Mouse (Mus musculus) hematopoietic stem cell, adult 5-6 weeks (primary cell): Measurements from ENCODE around the gene Hrh2. TPM values are rescaled to one million over a fixed set of nuclear protein-coding genes. Genes with fewer than 3 reads are reported as not detected.

ENCODE experiments used
- ATAC-seq, 2 experiments: fragments of 125-278 bp in 1 of 2; replicated peaks in 1 of 2; 2 replicates each; pipeline ENCODE4 v1.8.0; 2016 to 2017; ENCODE audit warnings: inconsistent platforms in 2 of 2, mild to moderate bottlenecking in 2 of 2, moderate number of reproducible peaks in 2 of 2, low read depth in 1 of 2, moderate TSS enrichment in 1 of 2; ENCODE audit not compliant: low FRiP score in 2 of 2, poor library complexity in 2 of 2, severe bottlenecking in 2 of 2, insufficient read depth in 1 of 2, low TSS enrichment in 1 of 2
- total RNA-seq: library from RNA; stranded (forward); fragments of 172-1452, 232-1000 nt; gene quantifications from 2 replicates; pipeline ENCODE4 v1.2.3, GENCODE M21; 2017

The Hrh2 gene
- total RNA-seq, 1 experiment from 2014 or later, result 5.7 TPM

DNA sequence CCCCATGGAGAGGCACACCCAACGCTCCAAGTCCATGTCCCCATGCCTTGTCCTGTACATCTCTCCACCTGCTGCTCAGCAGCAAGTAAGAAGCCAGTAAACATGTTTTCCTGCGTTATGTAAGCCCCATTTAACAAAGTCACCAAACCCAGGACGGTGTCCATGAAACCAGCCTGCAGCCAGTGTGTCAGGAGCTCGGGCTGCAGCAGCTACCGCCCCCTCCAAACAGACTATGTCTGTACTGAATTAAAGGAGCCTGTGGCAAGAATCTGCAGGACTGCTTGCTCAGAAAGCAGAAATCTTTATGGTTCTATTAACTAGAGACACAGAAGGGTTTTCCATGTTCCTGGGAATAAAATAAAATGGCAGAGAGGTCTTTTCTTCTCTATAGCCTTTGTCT lies 53.3 kb downstream of the Hrh2 start:
- no peak for ATAC-seq

DNA sequence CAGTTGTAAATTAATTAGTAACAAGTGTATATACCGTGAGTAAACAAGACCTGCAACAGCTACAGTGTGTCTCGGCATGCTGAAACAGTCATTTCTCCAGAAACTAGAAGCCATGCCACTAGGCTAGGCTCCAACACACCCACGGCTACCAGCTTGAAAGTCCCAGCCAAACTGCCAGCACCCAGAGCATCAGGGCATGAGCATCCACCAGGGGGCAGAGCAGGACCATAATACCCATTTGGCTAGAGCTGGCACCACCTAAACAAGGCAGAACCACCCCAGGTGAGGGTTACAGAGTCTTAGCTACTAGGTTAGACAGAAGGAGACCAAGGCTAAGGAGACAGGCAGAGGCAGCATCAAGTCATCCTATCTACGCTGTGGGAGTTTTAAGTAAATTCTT lies 55.6 kb downstream of the Hrh2 start:
- ATAC-seq, result peak; percentile 73 to 87

DNA sequence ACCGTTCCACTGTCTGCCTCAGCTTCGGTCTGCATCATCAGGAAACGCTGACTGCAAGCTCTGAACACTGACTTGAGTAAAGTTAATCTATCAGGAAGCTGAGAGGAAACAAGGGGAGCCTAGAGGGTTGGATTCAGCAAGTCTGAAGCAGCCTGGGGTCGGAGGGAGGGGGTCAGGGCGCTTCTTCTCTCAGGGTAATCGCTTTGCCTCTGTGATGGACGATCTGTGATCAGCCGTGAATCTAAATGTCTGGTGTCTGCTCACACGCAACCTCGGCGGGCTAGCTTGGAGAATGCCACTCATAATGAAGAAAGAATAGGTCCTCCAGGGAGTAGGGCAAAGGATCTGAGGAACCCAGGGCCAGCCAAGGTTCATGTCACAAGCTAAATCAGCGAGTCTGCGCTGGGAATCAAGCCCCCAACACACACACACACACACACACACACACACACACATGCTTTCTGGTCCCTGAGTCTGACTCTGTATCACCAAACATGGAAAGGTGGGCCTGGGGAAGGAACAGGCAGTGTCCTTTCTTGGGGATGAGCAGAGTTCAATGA lies 56.6 kb downstream of the Hrh2 start:
- ATAC-seq, result no peak

DNA sequence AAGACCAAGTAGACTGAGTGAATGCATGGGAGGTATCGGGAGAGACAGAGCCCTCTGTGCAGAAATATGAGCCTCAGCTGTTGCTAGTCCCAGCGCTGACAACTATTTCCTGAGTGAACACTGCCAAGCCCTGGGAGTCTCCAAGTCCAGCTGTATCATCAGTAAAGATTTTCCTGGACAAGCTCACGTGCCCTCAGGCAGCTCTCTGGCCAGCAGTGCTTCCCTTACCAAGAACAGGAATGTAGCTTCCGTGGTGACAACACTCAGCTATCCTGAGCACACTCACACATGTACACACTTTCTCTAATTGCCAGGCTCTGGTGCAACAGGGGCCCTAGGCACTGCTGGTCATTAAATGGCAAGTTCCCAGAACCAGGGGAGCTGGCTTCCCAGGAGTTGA lies 57.1 kb downstream of the Hrh2 start:
- no peak for ATAC-seq

DNA sequence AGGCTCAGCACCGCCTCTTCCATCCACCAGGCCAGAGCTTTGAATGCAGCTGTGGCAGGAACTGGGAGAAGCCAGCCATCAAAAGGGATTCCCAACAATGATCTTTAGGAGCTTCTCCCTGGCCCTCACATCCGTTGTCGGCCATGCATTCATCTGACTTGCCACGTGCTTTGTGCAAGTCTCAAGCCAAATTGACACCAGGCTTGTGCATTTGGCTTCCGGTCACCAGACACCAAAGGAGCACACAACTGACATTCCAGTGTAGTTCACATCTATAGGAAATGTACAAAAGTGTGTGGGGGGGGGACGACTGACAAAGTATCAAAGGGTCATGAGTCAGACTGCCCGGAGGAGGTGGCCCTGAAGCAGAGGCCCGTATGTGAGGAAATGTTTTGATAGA lies 58.4 kb downstream of the Hrh2 start:
- no peak for ATAC-seq

DNA sequence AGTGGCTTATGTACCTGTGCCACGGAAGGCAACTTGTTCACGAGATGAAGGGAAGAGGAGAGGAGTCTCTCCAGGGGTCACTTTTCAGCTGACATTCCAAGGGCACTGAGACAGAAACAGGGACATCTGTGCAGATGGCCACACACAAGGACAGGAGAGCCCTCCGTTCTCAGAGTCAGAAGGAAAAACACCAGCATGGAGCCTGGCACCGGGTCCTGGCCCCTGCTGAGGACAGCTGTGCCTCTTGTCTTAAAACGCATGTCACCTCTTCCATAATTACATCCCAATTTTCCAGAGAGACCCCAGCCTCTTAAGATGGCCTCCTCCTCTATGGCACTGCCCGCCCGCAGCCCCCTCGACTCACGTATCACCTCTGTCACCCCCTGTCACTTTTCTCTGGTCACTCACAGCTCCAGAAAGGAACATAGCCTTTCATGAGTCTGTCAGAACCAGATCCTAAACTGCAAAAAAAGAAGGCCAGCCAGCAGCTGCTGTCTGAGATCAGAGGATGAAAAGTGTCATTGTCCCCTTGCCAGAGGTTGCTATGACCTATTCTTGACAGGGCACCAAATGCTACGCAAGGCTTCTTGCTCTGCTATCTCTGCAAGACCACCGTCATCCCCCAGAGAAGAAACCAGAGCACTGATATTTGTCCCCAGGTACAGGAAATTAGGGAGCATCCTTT lies 59.8 kb downstream of the Hrh2 start:
- no peak for ATAC-seq

DNA sequence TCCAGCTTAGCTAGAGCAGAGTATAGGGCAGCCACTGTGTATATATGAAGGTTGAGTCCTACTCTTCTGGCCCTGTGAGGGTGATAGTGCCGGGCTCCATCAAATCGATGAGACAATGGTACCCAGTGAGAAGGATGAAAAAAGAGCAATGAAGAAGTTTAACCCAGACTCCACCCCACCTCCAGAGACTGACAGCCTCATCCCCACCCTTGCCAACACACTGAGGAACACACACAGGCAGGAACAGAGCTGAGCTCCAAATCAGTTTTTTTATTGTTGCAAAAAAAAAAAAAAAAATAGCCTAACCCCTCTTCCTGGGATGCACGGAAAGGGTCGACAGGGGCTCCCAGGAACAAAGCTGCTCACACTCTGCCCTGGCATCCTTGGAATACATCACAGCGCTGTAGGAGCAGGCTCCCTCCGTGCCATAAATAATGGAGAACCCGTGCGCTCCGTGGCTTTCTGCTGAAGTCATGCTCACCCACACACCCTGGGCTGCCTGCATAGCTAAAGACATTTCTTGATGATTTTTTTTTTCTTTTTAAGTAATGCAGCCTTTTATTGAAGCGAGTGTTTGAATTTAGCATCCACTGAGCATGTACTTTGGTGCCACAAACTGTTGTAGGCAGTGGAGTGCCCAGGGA lies 65.8 kb downstream of the Hrh2 start:
- ATAC-seq, result no peak

DNA sequence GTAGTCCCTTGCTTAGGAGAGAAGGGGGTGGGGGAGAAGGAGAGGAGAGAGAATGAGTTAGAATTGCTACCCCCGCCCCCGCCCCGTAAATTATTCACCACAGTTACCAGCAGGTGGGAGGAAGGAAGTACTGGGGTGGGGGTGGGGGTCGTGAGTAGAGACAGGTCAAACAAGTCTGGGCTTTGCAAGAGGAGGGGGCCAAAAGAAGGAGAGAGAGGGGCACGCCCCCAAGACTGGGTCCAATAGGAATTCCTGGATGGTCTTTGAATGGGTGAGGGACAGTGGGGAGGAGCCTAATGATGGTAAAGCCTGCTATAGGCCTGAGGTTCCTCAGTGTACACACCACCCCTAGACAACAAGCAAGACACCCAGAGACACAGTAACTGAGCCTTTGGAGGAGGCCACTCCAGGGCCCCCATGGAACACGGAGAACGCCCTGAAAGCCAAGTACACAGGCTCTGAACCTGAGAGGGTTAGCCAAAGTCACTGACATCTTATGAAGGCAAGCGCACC lies 66.4 kb downstream of the Hrh2 start:
- no peak for ATAC-seq

DNA sequence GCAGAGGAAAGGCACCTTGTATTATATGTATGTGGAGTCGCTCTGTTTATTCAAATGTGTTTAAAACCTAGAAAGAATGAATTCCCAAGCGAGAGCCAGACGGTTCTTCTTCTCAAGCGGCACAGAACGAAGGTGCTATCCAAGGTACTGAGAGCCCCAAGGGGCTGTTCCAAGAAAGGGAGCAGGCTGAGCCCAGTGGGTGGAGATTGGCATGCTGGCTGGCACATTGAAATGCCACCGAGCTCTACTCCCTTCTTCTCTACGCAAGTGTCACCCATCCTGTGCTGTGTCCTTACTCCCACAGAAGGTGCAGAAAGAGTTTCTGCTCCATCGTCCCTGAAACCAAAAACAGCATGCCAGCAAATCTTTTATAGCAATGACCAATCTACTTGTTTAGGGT lies 68.4 kb downstream of the Hrh2 start:
- no peak for ATAC-seq

DNA sequence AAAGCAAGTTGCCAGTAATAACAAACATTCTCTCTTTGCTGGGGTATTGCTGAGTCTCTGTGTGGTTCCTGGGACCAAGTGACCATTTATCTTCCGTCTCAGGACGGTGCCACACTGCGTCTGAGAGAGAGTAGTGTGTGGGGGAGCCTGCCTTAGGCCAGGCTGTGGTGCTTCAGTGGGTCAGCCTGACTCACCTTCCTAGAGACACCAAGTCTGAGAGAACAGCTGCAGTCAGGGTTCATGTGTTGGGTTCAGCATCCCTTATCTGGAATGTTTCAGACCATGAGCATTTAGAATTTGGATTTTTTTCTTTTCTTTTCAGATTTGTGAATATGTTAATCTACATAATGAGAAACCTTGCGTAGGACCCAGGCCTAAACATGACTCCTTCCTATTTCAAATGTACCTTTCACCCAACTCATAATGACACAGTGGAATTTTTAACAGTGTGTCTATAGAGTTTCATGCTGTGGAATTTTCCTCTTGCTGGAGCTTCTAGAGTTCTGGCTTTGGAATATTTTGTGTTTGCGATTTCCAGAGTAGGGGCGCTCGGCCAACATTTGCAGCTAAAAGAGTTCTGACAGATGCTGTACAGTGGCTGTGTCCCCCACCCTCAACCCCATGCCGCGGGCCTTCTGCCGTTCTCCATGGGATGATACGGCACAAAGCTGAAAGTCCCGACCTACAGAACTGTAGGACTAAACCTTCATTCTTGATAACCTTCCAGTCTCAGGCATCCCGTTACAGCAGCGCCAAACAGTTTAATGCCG lies 71.0 kb downstream of the Hrh2 start:
- no peak for ATAC-seq

DNA sequence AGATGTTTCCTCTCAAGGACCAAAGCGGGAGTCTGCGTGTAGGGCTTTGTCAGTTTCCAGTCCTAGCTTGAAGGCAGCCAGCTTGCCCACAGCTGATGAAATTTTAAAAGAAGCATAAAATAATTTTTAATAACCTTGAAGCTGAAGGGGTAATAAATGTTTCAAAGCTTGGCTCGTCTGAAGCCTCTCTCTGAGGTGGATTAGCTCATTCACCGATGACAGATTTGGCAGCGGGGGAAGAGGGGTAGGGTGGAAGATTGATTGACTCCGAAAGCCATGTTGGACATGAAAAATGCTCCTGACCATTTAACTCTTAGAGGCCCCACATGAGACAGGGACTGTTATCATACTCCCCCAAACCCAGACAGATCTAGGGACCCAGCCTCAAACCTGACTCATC lies 71.7 kb downstream of the Hrh2 start:
- ATAC-seq, result no peak

DNA sequence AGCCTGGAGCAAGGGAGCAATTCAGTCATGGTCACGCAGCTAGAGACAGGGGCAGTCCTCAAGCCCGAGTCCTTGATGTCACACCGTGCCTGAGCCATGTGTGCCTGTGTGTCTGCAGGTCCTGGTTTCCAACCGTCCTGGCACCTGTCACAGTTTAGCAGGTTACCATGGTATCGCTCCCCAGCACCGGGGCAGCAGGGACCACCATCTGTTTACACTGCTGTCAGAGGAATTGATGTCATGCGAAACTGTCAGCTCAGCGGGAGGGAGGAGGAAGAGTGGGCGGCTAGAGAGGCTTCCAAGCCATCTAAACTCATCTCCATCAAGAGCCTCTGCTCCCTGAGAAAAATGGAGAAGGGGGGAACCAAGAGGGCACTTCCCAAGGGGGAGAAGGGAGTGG lies 74.5 kb downstream of the Hrh2 start:
- ATAC-seq, result no peak

DNA sequence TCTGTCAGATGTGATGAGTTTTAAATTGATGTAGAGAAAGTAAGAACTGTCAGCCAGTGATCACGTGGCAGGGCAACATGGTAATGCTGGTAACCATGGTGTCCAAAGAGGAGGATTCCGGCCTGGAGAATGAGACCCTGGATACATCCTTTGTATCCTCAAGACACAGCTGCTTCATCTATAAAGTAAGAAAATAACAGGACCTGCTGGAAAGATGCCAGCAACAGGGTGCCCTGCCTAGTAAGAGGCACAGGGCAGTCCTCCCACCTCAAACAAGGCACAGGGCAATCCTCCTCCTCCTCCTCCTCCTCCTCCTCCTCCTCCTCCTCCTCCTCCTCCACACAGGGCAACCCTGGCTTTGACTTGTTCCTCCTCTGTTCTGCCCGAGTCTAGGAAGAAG lies 77.2 kb downstream of the Hrh2 start:
- no peak for ATAC-seq

DNA sequence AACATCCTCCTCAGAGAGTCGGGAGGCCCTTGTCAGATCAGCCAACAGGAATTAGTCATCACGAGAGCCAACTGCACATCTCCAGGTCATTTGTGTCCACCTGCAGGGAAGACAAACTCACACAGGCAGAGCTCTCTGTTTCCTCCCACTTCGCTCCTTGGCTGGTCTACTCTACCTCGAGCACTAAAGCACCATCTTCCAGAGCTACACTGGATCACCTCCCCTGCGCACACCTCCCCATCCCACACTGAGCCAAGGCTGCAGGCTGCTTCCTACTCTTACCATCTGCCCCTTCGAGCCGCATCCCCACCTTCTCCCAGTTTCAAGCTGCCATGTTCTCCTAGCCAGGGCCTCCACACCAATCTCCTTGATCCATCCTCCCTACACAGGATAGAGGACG lies 77.7 kb downstream of the Hrh2 start:
- ATAC-seq, result no peak

DNA sequence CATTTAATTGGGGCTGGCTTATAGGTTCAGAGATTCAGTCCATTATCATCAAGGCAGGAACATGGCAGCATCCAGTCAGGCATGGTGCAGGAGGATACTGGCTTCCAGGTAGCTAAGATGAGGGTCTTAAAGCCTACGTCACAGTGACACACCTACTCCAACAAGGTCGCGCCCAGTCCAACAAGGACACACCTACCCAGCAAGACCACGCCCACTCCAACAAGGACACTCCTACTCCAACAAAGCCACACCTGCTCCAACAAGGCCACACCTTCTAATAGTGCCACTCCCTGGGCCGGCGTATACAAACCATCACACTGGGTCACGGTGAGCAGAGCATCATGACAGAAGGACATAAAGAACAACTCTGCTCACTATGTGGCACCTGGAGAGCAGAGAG lies 80.1 kb downstream of the Hrh2 start:
- ATAC-seq, result no peak

DNA sequence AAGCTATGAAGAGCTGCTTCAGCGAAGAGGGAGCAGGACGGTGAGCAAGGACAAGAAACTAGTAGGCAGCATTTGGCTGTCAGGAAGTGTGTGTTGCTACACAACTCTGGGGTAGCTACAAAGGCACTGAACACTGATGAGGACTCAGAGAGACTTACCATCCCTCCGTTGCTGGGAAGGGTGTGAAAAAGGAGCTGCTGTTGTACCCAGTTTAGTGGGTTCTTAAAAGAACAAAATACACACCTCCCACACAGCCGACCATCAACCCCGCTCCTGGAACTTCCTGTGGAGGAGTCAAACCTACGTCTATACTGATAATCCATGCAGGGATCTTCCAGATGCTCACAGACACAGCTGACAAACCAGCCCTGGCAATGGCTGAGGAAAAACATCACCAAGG lies 85.5 kb downstream of the Hrh2 start:
- no peak for ATAC-seq

DNA sequence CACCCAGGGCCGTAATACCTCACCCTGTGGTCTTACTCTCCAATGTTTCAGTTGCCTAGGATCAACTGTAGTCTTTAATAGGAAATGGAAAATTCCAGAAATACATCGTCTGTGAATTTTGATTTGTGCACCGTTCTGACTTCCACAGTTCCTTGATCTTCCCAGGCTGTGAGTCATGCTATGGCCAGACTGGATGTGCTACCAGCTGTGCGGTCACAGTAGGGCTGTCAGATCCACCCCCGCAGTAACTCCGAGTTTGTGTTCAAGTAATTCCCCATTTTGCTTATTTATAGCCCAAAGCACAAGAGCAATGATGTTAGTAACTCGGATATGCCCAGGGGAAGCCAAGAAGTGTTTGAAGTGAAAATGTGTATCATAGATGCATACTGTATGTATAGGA lies 88.4 kb downstream of the Hrh2 start:
- no peak for ATAC-seq

DNA sequence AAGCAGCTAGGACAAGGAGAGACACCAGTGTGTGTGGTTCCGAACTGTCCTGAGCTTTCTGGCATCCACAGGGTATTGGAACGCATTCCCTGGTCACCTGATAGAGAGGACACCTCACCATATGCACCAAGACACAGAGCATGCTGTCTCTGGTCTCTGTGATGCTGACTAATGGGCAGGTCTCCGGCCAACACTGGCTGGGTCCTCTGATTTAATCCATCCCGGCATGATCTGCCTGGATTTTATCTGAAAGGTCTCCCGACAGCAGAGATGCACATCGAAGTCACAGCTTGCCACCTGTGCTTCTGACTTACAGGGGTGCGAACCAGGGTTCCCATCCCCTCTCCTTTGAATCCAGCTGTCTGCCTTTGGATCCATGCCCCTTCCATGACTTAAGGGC lies 89.2 kb downstream of the Hrh2 start:
- ATAC-seq, result no peak
